Mouse (Mus musculus): Measurements from ENCODE around the gene Tmem176a. TPM values are rescaled to one million over a fixed set of nuclear protein-coding genes. Genes with fewer than 3 reads are reported as not detected.

The Tmem176a gene
- polyA plus RNA-seq, 1 experiment from 2014 or later, result 135 TPM

- WGBS, result 93% methylated on average over 5 of the region's 5 CpGs
- Histone ChIP-seq H3K4me3 (ENCODE audit: low read length) (no peak overlapping the region), H3K4me2 (replicated peaks; ENCODE audit: low read depth, low read length) (no peak overlapping the region), H3K9me3 (ENCODE audit: control insufficient read depth, low read length) (no peaks in the 10 kb centered on the region; the same call in 1 of the 2 replicates), H3K4me1 (ENCODE audit: control insufficient read depth, insufficient read depth, low read length) (peaks cover 16% of the 10 kb centered on the region), H3K27me3 (ENCODE audit: control insufficient read depth, insufficient read depth, low read length) (no peaks in the 10 kb centered on the region), H3K27ac (ENCODE audit: low read depth, low read length) (no peak overlapping the region), H3K36me3 (ENCODE audit: control insufficient read depth, insufficient read depth, low read length) (peaks cover 52% of the 10 kb centered on the region), H3K9ac (ENCODE audit: low read depth, low read length) (no peak overlapping the region)
- no peak for ATAC-seq (ENCODE audit: low FRiP score, low TSS enrichment)
Observed at GRCm38 (mm10) chr6:48836146-48836545, 4.6 kb upstream of the Tmem176a start.

- Histone ChIP-seq H3K27ac (ENCODE audit: low read depth, low read length) (no peak overlapping the region), H3K4me1 (ENCODE audit: control insufficient read depth, insufficient read depth, low read length) (peaks cover 25% of the 10 kb centered on the region), H3K36me3 (ENCODE audit: control insufficient read depth, insufficient read depth, low read length) (peaks cover 52% of the 10 kb centered on the region), H3K9ac (ENCODE audit: low read depth, low read length) (no peak overlapping the region), H3K4me2 (replicated peaks; ENCODE audit: low read depth, low read length) (no peak overlapping the region), H3K9me3 (ENCODE audit: control insufficient read depth, low read length) (no peaks in the 10 kb centered on the region), H3K27me3 (ENCODE audit: control insufficient read depth, insufficient read depth, low read length) (no peaks in the 10 kb centered on the region), H3K4me3 (ENCODE audit: low read length) (no peak overlapping the region)
- no peak for ATAC-seq (ENCODE audit: low FRiP score, low TSS enrichment)
- 85% methylated on average over 7 of the region's 7 CpGs for WGBS
Observed at GRCm38 (mm10) chr6:48837516-48837915, 3.2 kb upstream of the Tmem176a start.

GRCm38 (mm10) chr6:48838321-48839080 lies 2.2 kb upstream of the Tmem176a start:
- no peak for ATAC-seq (ENCODE audit: low FRiP score, low TSS enrichment)
- H3K36me3 ChIP-seq (ENCODE audit: control insufficient read depth, insufficient read depth, low read length), result peaks cover 51% of the 10 kb centered on the region

DNA sequence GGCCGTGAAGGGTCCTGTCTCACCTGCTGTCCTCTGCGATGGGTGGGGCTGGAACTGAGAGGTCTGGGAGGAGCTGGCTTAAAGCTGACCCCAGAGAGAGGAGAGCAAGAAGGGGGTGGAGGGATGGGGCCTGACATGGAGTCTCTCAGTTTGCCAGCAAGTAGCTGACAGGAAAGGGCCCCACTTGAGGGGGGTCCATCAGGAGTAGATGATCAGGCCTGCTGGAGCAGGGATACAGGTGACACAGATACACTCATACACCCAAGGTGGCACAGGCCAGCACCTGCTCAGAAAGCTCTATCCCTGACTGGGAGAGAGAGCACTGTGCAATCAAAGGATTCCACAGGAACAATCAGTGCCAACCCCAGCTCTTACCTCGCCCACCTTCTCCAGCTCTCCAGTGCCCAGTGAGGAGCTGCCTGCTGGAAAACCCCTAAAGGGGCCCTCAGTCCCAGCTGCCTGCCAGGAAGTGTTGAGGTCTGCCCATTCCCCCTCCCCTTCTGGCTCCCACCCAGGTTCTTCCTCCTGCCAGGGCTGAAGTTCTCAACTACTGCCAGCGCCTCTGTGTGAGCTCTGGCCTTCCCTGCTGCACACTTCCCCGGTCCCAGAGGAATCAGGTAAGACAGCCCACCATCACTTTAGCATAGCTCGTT lies 380 bp downstream of the Tmem176a start, which contains the start of gene Tmem176b:
TSS of gene Tmem176b (minus strand) at position 524 of the 653 bp plus-strand sequence.
- Histone ChIP-seq H3K36me3 (ENCODE audit: control insufficient read depth, insufficient read depth, low read length) (peaks cover 44% of the 10 kb centered on the region), H3K27me3 (ENCODE audit: control insufficient read depth, insufficient read depth, low read length) (no peaks in the 10 kb centered on the region), H3K4me2 (replicated peaks; ENCODE audit: low read depth, low read length) (peak within 1 kb of the TSS; percentile 75), H3K4me3 (ENCODE audit: low read length) (peak within 1 kb of the TSS; percentile 41), H3K9me3 (ENCODE audit: control insufficient read depth, low read length) (no peaks in the 10 kb centered on the region), H3K9ac (ENCODE audit: low read depth, low read length) (peak within 1 kb of the TSS; percentile 47), H3K27ac (ENCODE audit: low read depth, low read length) (peak within 1 kb of the TSS; percentile 91), H3K4me1 (ENCODE audit: control insufficient read depth, insufficient read depth, low read length) (peaks cover 25% of the 10 kb centered on the region)
- WGBS, result 5% methylated on average over 6 of the region's 6 CpGs
- peak; percentile 94 for ATAC-seq (ENCODE audit: low FRiP score, low TSS enrichment)

More at GRCm38 (mm10) chr6:48838321-48839080, 2.2 kb upstream of the Tmem176a start:
- Histone ChIP-seq H3K4me1 (ENCODE audit: control insufficient read depth, insufficient read depth, low read length) (peaks cover 25% of the 10 kb centered on the region), H3K27me3 (ENCODE audit: control insufficient read depth, insufficient read depth, low read length) (no peaks in the 10 kb centered on the region), H3K27ac (ENCODE audit: low read depth, low read length) (no peak overlapping the region), H3K9ac (ENCODE audit: low read depth, low read length) (no peak overlapping the region), H3K4me2 (replicated peaks; ENCODE audit: low read depth, low read length) (peak overlapping the region; percentile 75; the same call in 1 of the 2 replicates), H3K4me3 (ENCODE audit: low read length) (no peak overlapping the region), H3K9me3 (ENCODE audit: control insufficient read depth, low read length) (no peaks in the 10 kb centered on the region)
- 82% methylated on average over 6 of the region's 6 CpGs for WGBS

DNA sequence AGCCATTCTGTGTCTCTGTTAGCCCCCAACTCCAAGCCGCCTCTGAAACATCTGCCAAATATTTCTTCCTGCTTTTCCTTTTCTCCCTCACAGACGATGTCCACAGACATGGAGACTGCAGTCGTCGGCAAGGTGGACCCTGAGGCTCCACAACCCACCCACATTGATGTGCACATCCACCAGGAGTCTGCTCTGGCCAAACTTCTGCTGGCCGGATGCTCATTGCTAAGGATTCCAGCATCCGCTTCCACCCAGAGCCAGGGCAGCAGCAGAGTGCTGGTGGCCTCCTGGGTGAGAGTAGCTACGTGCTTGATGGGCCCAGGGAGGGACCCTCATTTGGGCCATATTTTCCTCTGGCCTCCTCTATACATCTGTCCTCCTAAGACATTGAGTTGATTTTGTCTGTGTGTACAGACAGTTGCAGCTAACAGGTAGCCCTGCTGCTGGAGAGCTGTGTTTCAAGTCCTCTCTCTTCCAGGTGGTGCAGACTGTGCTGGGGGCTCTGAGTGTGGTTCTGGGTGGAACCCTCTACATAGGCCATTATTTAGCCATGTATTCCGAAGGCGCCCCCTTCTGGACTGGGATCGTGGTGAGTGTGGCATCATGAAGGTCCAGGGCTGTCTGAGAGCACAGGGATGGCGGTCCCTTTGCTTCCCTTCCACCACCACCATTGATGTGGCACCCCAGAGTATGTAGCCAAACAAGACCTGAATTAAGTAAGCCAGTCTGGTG lies 1.6 kb downstream of the Tmem176a start:
- 63% methylated on average over 11 of the region's 11 CpGs for WGBS
- Histone ChIP-seq H3K4me3 (ENCODE audit: low read length) (peak overlapping the region; percentile 41), H3K4me2 (replicated peaks; ENCODE audit: low read depth, low read length) (peak overlapping the region; percentile 75), H3K27me3 (ENCODE audit: control insufficient read depth, insufficient read depth, low read length) (no peaks in the 10 kb centered on the region), H3K9ac (ENCODE audit: low read depth, low read length) (peak overlapping the region; percentile 47), H3K36me3 (ENCODE audit: control insufficient read depth, insufficient read depth, low read length) (peaks cover 33% of the 10 kb centered on the region), H3K27ac (ENCODE audit: low read depth, low read length) (peak overlapping the region; percentile 91; the same call in 1 of the 2 replicates), H3K9me3 (ENCODE audit: control insufficient read depth, low read length) (no peaks in the 10 kb centered on the region), H3K4me1 (ENCODE audit: control insufficient read depth, insufficient read depth, low read length) (peaks cover 25% of the 10 kb centered on the region)
- no peak for ATAC-seq (ENCODE audit: low FRiP score, low TSS enrichment)

DNA sequence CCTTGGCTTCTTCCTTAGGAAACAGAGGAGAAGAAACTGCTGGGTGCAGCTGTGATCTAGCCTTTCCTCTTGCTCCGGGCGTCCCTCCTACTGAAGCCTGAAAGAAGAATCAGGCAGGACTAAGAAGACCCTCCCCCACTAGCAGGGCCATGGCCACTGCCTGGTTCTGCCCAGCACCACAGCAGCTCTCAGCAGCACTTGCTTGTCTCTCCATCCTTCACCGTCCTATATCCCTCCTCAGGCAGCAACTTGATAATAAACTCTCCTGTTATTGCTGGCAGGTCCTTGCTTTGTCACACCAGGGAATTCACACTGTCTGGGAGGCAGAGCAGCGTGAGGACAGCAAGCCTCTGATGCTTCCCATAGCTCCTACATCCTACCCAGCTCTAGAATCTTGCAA lies 4.4 kb downstream of the Tmem176a start:
- H3K36me3 ChIP-seq (ENCODE audit: control insufficient read depth, insufficient read depth, low read length), result peaks cover 22% of the 10 kb centered on the region
- no peaks in the 10 kb centered on the region for H3K27me3 ChIP-seq (ENCODE audit: control insufficient read depth, insufficient read depth, low read length)
- H3K9ac ChIP-seq (ENCODE audit: low read depth, low read length), result no peak overlapping the region
- H3K27ac ChIP-seq (ENCODE audit: low read depth, low read length), result no peak overlapping the region
- H3K9me3 ChIP-seq (ENCODE audit: control insufficient read depth, low read length), result no peaks in the 10 kb centered on the region
- H3K4me2 ChIP-seq (replicated peaks; ENCODE audit: low read depth, low read length), result no peak overlapping the region
- no peak for ATAC-seq (ENCODE audit: low FRiP score, low TSS enrichment)
- WGBS, result 62% methylated on average over 4 of the region's 4 CpGs
- H3K4me1 ChIP-seq (ENCODE audit: control insufficient read depth, insufficient read depth, low read length), result peaks cover 11% of the 10 kb centered on the region
- H3K4me3 ChIP-seq (ENCODE audit: low read length), result no peak overlapping the region

- under 1% methylated on average over 29 of the region's 29 CpGs for WGBS
Observed at GRCm38 (mm10) chr6:48851820-48852491, 11.2 kb downstream of the Tmem176a start.

DNA sequence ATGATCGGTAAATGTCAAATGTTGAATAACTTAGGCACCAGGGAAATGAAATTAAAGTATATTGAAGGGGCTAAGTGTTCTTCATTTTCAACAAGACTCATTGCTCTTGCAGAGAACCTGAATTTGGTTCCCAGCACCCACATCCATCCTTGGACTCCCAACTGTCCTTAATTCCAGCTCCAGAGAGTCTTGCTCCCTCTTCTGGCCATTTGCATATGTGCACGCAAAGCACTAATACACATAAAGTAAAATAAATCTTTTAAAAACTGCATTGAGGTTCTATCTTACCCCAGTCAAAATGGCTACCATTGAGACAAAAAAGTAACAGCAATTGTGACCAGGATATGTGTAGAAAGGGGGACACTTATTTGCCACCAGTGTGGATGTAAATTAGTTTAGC lies 13.4 kb downstream of the Tmem176a start:
- no peaks in the 10 kb centered on the region for H3K4me1 ChIP-seq (ENCODE audit: control insufficient read depth, insufficient read depth, low read length)
- no peak overlapping the region for H3K4me2 ChIP-seq (replicated peaks; ENCODE audit: low read depth, low read length)
- WGBS, result 100% methylated on average over 2 of the region's 2 CpGs
- H3K9ac ChIP-seq (ENCODE audit: low read depth, low read length), result no peak overlapping the region
- H3K27ac ChIP-seq (ENCODE audit: low read depth, low read length), result no peak overlapping the region
- H3K9me3 ChIP-seq (ENCODE audit: control insufficient read depth, low read length), result no peaks in the 10 kb centered on the region
- no peak for ATAC-seq (ENCODE audit: low FRiP score, low TSS enrichment)
- no peaks in the 10 kb centered on the region for H3K27me3 ChIP-seq (ENCODE audit: control insufficient read depth, insufficient read depth, low read length)
- no peak overlapping the region for H3K4me3 ChIP-seq (ENCODE audit: low read length)
- no peaks in the 10 kb centered on the region for H3K36me3 ChIP-seq (ENCODE audit: control insufficient read depth, insufficient read depth, low read length)

More at GRCm38 (mm10) chr6:48851820-48852491, 11.2 kb downstream of the Tmem176a start:
- Histone ChIP-seq H3K9me3 (ENCODE audit: control insufficient read depth, low read length) (no peaks in the 10 kb centered on the region), H3K9ac (ENCODE audit: low read depth, low read length) (peak overlapping the region; percentile 58), H3K27me3 (ENCODE audit: control insufficient read depth, insufficient read depth, low read length) (no peaks in the 10 kb centered on the region), H3K4me3 (ENCODE audit: low read length) (peak overlapping the region; percentile 35), H3K27ac (ENCODE audit: low read depth, low read length) (peak overlapping the region; percentile 95), H3K4me1 (ENCODE audit: control insufficient read depth, insufficient read depth, low read length) (no peaks in the 10 kb centered on the region), H3K36me3 (ENCODE audit: control insufficient read depth, insufficient read depth, low read length) (no peaks in the 10 kb centered on the region), H3K4me2 (replicated peaks; ENCODE audit: low read depth, low read length) (peak overlapping the region; percentile 51)
- ATAC-seq (ENCODE audit: low FRiP score, low TSS enrichment), result peak; percentile 87
